Mouse (Mus musculus) embryo, embryonic 9.5 days (tissue): ENCODE measurements around the gene Serpina3b.
"Not testable (repeated sequence)": the region's sequence is repeated elsewhere in the genome, so short reads cannot be mapped to it uniquely, and the experiment has no call there.

Experiments
- DNase-seq: peaks from one replicate; pipeline ENCODE4 v3.0.0-alpha.2; 2017; ENCODE audit errors: extremely low spot score

Gene Serpina3b

GRCm38 (mm10) chr12:104127696-104128095 lies at the start of gene Serpina3b:
TSS of gene Serpina3b (plus strand) at chr12:104127996.
- DNase-seq, result no peak

GRCm38 (mm10) chr12:104090119-104090518 lies 37.7 kb upstream of the Serpina3b start:
- DNase-seq, result no peak

DNA sequence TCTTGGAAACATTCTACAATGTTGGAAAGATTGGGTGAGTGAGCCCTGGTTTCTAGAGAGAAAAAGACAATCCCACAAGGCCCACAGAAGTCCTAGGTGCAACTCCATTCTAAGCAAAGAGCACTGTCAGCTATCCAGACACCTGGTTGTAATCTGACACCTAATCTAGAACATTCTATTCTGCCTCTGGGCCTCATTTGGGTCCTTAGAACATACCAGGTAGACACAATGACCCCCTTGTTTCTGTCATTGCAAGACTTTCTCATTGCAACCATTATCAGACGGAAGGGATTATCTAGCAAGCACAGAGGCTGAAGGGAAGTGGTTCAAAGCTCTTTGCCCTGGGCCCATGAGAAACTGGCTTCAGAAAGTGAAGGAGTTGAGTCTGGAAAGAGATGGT lies 36.5 kb upstream of the Serpina3b start:
- DNase-seq, result no peak

GRCm38 (mm10) chr12:104100768-104101167 lies 27.0 kb upstream of the Serpina3b start, which contains the start of gene Serpina5:
TSS of gene Serpina5 (plus strand) at chr12:104101113.
- DNase-seq, result no peak

DNA sequence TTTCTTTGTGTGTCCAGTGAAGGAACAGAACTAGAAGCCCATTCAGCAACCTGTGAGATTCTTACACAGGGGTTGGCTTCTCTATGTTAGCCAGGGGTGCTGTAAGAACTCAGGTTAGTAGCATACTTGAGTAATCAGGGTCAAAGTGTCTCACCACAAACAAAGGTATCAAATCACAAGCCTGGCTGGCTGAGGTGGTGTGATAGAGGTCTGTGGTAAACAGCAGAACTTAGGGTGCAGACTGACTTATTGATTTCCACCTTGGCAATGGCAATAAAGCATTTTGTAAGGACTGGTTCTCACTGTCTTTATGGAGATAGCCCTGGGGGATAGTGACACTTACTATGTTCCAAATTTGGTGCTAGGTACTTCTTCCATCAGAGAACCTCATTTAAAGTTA lies 21.9 kb upstream of the Serpina3b start:
- DNase-seq, result no peak

DNA sequence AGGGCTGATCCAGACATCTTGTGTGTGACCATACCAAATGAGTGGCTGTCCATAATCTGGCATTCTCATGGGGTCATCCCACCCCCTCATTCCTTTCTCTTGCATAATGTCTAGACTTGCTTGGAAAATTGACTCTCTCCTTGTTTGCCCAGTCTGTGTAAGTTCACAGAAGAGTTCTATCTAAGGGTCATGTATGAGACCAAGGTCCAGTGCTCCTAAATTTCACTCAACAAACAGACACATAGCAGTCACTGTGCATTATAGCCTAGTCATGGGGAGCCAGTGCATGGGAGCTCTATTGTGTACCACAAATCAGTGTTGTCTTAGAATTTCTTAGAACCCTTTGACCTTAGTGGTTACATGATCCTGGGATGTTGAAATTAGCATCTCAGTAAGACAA lies 20.9 kb upstream of the Serpina3b start:
- DNase-seq, result no peak

DNA sequence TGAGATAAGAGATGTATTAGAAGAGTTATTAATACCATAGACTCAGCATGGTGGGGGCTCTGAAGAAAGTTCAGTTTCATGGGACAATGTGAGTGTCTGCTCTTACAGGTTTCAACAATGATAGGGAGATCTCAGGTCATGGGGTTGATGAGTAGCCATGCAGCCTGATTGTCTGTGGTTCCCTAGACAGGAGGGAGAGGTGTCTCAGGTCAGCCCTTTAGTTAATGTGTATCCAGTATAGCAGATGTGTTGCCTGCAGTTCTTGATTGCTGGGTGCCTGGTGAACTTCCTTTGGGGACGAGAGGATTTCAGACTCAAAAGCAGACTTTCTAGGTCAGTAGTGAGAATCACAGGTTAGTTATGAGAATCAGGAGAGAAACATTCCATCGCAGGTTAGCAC lies 19.3 kb upstream of the Serpina3b start:
- DNase-seq, result no peak

DNA sequence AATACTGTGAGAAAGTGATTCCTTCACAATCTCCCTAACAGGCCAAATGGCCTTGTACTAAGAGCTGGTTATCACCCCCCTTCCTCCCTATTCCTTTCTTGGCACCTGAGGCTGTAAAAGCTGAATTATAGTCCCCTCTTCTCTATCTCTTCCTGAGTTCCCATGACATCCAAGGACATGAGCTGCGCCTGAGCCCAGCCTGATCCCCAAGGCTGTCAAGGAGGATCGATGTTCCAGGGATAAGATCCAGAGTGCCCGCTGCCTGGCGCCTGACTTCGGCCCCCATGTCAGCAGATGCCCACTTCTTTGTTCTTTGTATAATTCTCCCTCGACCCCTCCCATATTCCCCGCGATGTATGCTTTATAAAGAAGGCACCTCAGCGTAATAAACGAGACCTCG lies 15.5 kb upstream of the Serpina3b start, which contains the start of gene Serpina3a:
Gene Serpina3a, plus strand, starts transcription at position 392 of the 400 bp plus-strand sequence.
- DNase-seq, result not testable (repeated sequence)

GRCm38 (mm10) chr12:104114921-104115579 lies 12.7 kb upstream of the Serpina3b start:
- no peak for DNase-seq

GRCm38 (mm10) chr12:104123097-104123496 lies 4.7 kb upstream of the Serpina3b start:
- DNase-seq, result no peak

- DNase-seq, result no peak
Observed at GRCm38 (mm10) chr12:104123996-104124395, 3.8 kb upstream of the Serpina3b start.

GRCm38 (mm10) chr12:104125021-104125560 lies 2.7 kb upstream of the Serpina3b start:
- no peak for DNase-seq

GRCm38 (mm10) chr12:104131041-104131440 lies 3.2 kb downstream of the Serpina3b start:
- no peak for DNase-seq

- no peak for DNase-seq
Observed at GRCm38 (mm10) chr12:104138216-104138615, 10.4 kb downstream of the Serpina3b start.

DNA sequence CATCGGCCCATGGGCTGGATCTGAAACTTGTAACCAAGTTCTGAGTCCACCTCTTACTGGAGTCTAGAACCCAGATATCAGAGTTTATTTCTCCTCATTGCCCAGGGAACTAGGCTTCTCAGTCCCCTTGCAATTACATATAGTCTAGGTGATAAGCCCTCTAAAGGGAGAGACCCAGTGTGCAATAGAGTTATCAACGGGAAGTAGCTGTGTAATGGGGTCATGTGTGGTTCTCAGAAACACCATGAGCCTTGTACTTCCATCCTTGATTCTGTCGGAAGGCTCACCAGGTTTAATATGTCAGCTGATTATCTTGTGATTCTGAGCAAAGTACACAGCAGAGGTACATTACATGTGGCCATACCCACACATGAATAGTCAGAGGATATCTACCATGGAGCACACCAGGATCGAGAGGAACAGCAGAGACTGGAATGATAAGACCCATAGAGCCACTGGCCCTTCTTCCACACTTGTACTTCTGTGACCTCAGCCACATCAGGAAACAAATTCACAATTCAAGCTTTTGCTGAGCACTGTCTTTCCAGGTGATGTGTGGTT lies 12.8 kb downstream of the Serpina3b start:
- no peak for DNase-seq

- DNase-seq, result no peak
Observed at GRCm38 (mm10) chr12:104141506-104141905, 13.7 kb downstream of the Serpina3b start.

- no peak for DNase-seq
Observed at GRCm38 (mm10) chr12:104142427-104142826, 14.6 kb downstream of the Serpina3b start.

GRCm38 (mm10) chr12:104143286-104143685 lies 15.5 kb downstream of the Serpina3b start:
- no peak for DNase-seq

GRCm38 (mm10) chr12:104145571-104145970 lies 17.8 kb downstream of the Serpina3b start:
- DNase-seq, result no peak

DNA sequence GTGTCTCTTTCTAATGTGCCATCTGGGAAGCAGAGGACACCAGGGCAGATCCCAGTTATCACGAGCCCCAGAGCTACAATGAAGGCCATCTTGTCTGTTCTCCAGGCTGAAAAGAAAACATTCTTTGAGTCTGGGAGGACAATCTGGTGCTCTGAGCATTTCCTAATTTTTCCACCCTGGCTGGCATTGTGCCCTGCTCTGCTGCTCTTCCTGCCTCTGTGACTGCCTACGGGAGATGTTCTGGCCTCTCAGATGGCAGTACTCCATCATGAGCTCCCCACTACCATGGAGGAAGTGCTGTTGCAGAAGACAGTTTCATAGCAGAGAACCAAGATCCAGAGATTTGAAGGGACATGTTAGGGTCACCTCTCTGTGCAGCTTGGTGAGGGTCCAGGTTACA lies 24.2 kb downstream of the Serpina3b start:
- no peak for DNase-seq

DNA sequence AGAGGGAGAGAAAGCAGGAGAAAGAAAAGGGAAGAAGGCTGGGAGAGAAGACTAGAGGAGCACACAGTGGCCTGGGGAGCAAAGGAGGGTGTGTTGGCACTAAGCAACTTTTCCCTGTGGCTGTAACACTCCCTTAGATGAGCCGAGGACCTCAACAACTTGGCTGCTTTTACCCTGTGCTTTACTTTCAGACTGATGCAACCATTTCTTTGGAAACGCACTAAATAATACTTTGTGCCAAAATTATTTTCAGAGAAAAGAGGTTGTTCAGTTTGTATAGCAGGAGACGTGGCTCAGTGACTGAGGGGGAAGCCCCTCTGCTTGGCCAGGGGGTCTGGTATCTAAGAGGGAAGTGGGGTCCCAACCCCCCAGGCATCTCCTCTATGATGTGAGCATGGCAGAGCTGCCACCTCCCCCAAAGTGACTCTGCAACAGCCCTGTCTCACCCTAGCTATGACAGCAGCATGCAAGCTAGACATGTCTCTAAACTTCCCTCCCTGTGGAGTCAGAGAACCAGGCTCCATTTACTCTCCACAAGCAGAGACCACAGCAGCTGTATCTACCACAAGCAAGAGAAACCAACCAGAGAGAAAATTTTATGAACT lies 25.3 kb downstream of the Serpina3b start:
- DNase-seq, result no peak

DNA sequence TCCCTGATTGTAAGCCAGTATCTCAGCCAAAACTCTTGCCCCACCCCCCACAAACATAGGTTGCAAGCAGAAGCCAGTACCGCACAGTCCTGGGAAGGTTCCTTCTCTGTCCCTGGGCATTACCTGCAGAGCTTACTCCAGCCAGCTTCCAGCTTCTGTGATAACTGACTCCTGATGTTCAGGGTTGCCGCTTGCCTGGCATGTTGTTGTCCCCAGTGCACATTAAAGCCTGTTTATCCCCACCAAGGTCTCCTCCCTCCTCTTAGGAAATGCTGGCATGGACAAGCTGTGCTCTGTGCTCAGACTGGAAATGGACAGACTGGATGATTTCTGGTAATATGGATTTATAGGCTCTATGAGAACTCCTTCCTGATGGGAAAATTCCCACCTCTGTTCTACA lies 25.9 kb downstream of the Serpina3b start, which contains the start of gene Serpina3c:
Gene Serpina3c, minus strand, starts transcription at position 215 of the 400 bp plus-strand sequence.
- no peak for DNase-seq

GRCm38 (mm10) chr12:104174747-104175146 lies 47.0 kb downstream of the Serpina3b start:
- DNase-seq, result no peak
